Mouse (Mus musculus) heart, embryonic 10.5 days (tissue): ENCODE results near the gene Sem1. TPM values are rescaled to one million over a fixed set of nuclear protein-coding genes. Genes with fewer than 3 reads are reported as not detected.
"Not testable (repeated sequence)": the region's sequence is repeated elsewhere in the genome, so short reads cannot be mapped to it uniquely, and the experiment has no call there.

Source experiments
- DNase-seq: peaks from one replicate; pipeline ENCODE4 v3.0.0-alpha.2; 2017; ENCODE audit warnings: low spot score
- H3K27ac ChIP-seq: fragments of 300-500 bp; sonication (generic); 2 replicates; pipeline ENCODE4 v1.5.1; 2016; ENCODE audit warnings: mild to moderate bottlenecking
- H3K27me3 ChIP-seq: fragments of 300-500 bp; sonication (generic); 2 replicates; pipeline ENCODE4 v1.6.1; 2016; ENCODE audit warnings: mild to moderate bottlenecking; ENCODE audit not compliant: poor library complexity, insufficient read depth, severe bottlenecking
- H3K36me3 ChIP-seq: fragments of 300-500 bp; sonication (generic); 2 replicates; pipeline ENCODE4 v1.6.1; 2016; ENCODE audit warnings: mild to moderate bottlenecking, moderate library complexity
- H3K4me1 ChIP-seq: fragments of 300-500 bp; sonication (generic); 2 replicates; pipeline ENCODE4 v1.6.1; 2016; ENCODE audit warnings: mild to moderate bottlenecking
- H3K4me3 ChIP-seq: fragments of 300-500 bp; sonication (generic); 2 replicates; pipeline ENCODE4 v1.5.1; 2016; ENCODE audit warnings: mild to moderate bottlenecking, moderate library complexity
- H3K9me3 ChIP-seq: fragments of 300-500 bp; sonication (generic); 2 replicates; pipeline ENCODE4 v1.6.1; 2016; ENCODE audit warnings: mild to moderate bottlenecking, moderate library complexity
- WGBS: fragments of 180-500 bp; shearing (Covaris S2); methylation state at CpG from one replicate; pipeline ENCODE4 v1.1.7; 2016; 5-methylcytosine and 5-hydroxymethylcytosine counted together
- polyA plus RNA-seq: library from polyadenylated mRNA; unstranded; fragments of >200 nt; fragmentation: Nextera tagmentation; extraction: Ambion mirVana; gene quantifications from 2 replicates; pipeline ENCODE4 v1.2.1, GENCODE M21; 2016

Sem1 gene
- polyA plus RNA-seq, 1 experiment from 2014 or later = 205 TPM

DNA sequence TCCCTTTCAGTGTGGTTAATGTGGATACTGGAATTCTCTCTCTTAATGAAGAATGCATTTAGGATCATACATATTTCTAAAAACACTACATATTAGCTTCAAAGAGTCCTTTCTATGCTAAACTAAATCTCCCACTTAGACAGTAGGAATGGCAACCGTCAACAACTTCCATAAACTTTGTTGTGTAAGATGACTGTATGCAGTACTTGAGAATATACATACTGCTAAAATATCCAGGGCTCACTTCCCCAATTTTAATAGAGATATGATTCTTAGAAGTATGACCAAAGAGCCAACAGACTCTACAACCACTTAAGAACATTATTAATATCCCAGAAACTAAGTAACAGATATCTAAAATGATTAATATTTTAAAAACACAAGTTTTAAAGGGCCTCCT, 20.8 kb downstream of the Sem1 start:
- Histone ChIP-seq H3K4me3 (no peak overlapping the region), H3K27me3 (no peaks in the 10 kb centered on the region), H3K27ac (no peak overlapping the region), H3K9me3 (no peaks in the 10 kb centered on the region), H3K36me3 (peaks cover 29% of the 10 kb centered on the region; the same call in 1 of the 2 replicates), H3K4me1 (peaks cover 8% of the 10 kb centered on the region; the same call in 1 of the 2 replicates)
- 91% methylated on average over 1 of the region's 1 CpGs for WGBS
- DNase-seq = no peak

DNA sequence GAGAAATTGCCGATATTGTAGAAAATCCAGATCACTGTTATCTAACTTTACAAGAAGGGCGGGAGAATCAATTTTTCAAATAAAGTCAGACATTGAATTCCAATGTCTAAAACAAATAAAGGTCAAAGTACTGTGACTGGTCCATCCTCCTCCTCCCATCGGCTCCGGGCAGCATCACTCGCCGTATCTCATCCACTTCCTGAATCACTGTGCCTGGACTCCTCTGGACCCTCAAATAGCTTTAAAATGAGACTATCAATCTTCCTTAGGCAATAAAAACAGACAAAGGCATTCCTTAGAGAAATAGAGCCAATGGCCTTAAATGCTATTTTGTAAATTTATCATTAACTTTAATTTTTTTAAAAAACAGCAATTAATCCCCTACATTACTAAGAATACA, 26.5 kb downstream of the Sem1 start:
- Histone ChIP-seq H3K4me3 (no peak overlapping the region), H3K36me3 (peaks cover 20% of the 10 kb centered on the region; the same call in 1 of the 2 replicates), H3K4me1 (no peaks in the 10 kb centered on the region), H3K27me3 (no peaks in the 10 kb centered on the region), H3K9me3 (no peaks in the 10 kb centered on the region), H3K27ac (no peak overlapping the region)
- 67% methylated on average over 6 of the region's 6 CpGs for WGBS
- no peak for DNase-seq

DNA sequence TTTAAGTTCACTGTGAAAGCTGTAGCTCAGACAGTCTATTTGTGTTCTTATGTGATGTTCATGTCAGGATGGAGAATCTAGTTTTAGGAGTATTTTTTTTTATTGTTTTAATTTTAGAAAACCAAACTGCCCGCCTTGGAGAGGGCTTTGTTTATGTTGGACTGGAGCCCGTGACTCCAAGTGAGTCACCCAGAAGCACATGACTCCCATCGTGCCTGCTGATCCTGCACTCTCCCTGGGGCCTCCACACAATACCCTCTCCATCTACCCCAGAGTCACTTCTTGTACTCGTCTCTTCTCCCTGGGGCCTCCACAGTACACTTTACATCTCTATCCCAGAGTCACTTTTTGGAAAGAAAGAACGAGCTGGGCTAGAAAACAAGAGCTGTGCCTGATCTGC, 30.5 kb downstream of the Sem1 start:
- DNase-seq = no peak
- Histone ChIP-seq H3K36me3 (no peaks in the 10 kb centered on the region), H3K4me1 (no peaks in the 10 kb centered on the region), H3K27me3 (no peaks in the 10 kb centered on the region), H3K4me3 (no peak overlapping the region), H3K27ac (no peak overlapping the region), H3K9me3 (no peaks in the 10 kb centered on the region)
- WGBS = 50% methylated on average over 5 of the region's 5 CpGs

DNA sequence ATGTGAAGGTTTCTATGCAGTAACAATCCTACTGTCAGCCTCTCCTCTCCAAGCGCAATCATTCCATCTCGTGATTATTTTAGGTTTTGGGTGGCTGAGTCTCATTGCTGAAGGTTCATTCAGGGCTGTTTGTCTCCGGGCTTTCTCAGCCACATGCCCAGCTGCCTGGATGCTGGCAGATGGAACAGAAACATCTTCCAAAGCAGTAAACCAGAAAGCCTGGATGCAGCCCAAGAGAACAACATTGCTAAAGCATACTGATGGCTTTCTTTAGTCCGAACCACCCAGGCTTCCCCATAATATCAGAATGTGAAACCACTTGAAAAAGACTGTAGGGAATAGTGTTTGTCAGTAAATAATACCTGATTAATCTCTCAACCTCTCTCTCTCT, 34.2 kb downstream of the Sem1 start:
- 86% methylated on average over 4 of the region's 4 CpGs for WGBS
- no peak overlapping the region for H3K27ac ChIP-seq
- H3K4me1 ChIP-seq = no peaks in the 10 kb centered on the region
- DNase-seq = no peak
- H3K4me3 ChIP-seq = no peak overlapping the region
- no peaks in the 10 kb centered on the region for H3K27me3 ChIP-seq
- no peaks in the 10 kb centered on the region for H3K9me3 ChIP-seq
- H3K36me3 ChIP-seq = no peaks in the 10 kb centered on the region

DNA sequence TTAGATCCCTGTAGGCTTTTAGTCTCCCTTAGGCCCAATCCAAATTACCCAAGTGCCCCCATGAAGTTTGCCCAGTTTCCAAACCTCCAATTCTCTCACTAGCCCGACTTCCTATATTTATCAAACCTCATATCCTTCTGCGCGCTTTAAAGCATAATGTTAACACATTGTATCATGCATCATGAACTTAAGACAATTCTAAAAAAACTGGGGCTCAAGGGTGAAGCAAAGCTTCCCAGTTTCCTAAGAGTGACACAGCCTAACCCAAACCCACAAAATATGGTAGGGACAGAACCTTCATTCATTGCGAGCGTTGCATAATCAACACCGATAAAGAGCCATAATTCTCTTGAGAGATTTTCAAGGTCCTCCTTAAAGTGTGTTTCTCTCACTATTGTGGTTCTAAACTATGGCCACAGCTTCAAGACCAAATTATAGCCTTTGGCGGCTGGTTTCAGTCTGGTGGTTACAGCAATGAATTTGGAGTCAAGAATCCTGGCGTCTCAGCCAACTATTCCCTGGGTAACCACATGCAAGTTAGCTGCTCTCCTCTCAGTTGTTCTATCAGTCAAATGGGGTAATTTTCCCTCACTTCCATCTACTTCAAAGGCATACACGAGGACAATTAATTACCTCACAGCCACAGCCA, 34.7 kb downstream of the Sem1 start:
- DNase-seq = no peak
- Histone ChIP-seq H3K27ac (no peak overlapping the region), H3K4me3 (no peak overlapping the region), H3K27me3 (no peaks in the 10 kb centered on the region), H3K36me3 (no peaks in the 10 kb centered on the region), H3K9me3 (no peaks in the 10 kb centered on the region), H3K4me1 (no peaks in the 10 kb centered on the region)
- 85% methylated on average over 9 of the region's 9 CpGs for WGBS

DNA sequence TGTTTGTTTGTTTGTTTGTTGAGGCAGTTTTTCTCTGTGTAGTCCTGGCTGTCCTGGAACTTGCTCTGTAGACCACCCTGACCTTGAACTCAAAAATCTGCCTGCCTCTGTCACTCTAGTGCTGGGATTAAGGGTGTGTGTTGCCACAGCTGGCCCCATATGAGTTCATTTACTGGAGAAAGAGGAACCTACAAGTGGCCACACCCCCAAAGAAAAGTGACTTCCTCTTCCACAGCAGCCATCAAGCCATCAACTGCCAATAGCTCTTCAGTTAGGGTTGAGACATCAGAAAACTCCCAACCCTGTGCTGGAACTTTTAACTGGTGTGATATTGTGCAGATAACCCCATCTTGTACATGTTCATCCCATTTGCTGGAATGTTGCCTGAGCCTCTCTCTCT, 36.3 kb downstream of the Sem1 start:
- DNase-seq = no peak
- H3K27ac ChIP-seq = no peak overlapping the region
- H3K4me1 ChIP-seq = no peaks in the 10 kb centered on the region
- H3K27me3 ChIP-seq = no peaks in the 10 kb centered on the region
- H3K9me3 ChIP-seq = no peaks in the 10 kb centered on the region
- no peaks in the 10 kb centered on the region for H3K36me3 ChIP-seq
- H3K4me3 ChIP-seq = no peak overlapping the region

DNA sequence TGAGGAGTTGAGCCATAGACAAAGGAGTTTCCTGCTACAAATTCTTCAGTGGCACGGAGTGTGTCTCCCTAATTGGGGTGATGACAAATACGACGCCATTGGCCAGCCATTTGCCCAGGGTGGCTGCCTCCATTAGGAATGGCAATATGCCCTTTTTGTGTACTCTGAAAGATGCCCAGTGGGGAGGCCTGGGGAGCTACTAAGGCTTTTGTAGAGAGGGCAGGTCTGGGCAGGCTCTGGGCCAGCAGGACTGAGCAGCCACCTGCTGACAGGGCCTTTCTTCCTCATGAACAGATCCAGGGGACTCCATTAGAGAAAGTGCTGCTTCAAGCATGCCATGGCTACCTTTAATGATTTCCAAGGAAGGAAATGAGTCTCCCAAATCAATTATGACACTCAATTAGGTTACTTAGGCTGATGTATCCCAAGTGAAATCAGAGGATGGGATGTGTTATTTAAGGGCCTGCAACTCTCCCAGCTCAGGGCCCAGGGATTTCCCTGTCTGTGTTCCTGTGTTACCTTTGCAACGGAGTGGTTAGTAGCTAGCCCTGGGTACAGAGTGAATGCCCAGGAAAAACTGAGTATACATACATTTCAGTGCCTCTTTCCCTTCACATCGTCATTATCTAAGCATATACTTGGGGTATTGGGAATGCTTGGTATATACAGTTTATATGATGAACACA, 41.5 kb downstream of the Sem1 start:
- Histone ChIP-seq H3K27ac (no peak overlapping the region), H3K36me3 (no peaks in the 10 kb centered on the region), H3K27me3 (no peaks in the 10 kb centered on the region), H3K4me1 (no peaks in the 10 kb centered on the region), H3K9me3 (no peaks in the 10 kb centered on the region), H3K4me3 (no peak overlapping the region)
- 71% methylated on average over 5 of the region's 5 CpGs for WGBS
- no peak for DNase-seq

DNA sequence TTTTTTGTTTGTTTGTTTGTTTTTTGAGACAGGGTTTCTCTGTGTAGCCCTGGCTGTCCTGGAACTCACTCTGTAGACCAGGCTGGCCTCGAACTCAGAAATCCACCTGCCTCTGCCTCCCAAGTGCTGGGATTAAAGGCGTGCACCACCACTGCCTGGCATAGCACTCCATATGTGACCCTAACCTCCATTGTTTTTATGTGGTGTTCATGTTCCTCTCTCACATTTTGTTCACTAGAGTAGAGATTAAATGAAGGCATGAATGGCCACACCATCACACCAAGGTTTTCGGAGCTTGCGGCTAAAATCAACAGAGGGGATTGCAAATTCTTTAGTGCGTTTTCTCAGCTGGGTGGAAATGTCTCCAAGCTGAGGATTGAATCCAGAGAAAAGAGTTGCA, 42.1 kb downstream of the Sem1 start:
- H3K4me1 ChIP-seq, H3K9me3 ChIP-seq, DNase-seq, H3K4me3 ChIP-seq, H3K36me3 ChIP-seq, H3K27me3 ChIP-seq, H3K27ac ChIP-seq: not testable (repeated sequence)
- 84% methylated on average over 5 of the region's 5 CpGs for WGBS
